Mouse (Mus musculus) CH12.LX (cell line): ENCODE measurements around the gene Nme3. TPM values are rescaled to one million over a fixed set of nuclear protein-coding genes. Genes with fewer than 3 reads are reported as not detected.

Source experiments
- DNase-seq: peaks from one replicate; pipeline ENCODE4 v3.0.0-alpha.2; 2013; ENCODE audit errors: extremely low read depth
- H3K27ac ChIP-seq: 2 replicates; pipeline ENCODE4 v1.5.1; 2012; ENCODE audit warnings: low read depth, mild to moderate bottlenecking, control low read depth, moderate library complexity; ENCODE audit not compliant: insufficient read depth
- H3K27me3 ChIP-seq: replicated peaks from 2 replicates; pipeline ENCODE3; 2012; ENCODE audit warnings: inconsistent platforms
- H3K36me3 ChIP-seq, 2 experiments: replicated peaks in 1 of 2; 2 replicates each; pipeline versions ENCODE3 to v1.6.1; 2012; ENCODE audit warnings: inconsistent platforms in 1 of 2, low read length in 1 of 2, mild to moderate bottlenecking in 1 of 2, mixed read lengths in 1 of 2, moderate library complexity in 1 of 2; ENCODE audit not compliant: control insufficient read depth in 1 of 2, insufficient read depth in 1 of 2
- H3K4me1 ChIP-seq, 2 experiments: 2 replicates each; pipeline ENCODE4 v1.6.1; 2012; ENCODE audit warnings: inconsistent platforms in 1 of 2, moderate library complexity in 1 of 2; ENCODE audit not compliant: insufficient read depth in 2 of 2, control insufficient read depth in 1 of 2
- H3K4me2 ChIP-seq: 2 replicates; pipeline ENCODE4 v1.6.1; 2012; ENCODE audit warnings: low read depth, mild to moderate bottlenecking, control low read depth; ENCODE audit not compliant: poor library complexity, insufficient read depth, severe bottlenecking
- H3K4me3 ChIP-seq, 3 experiments: fragments of 150-350 bp in 1 of 3; sonication (generic) in 1 of 3; replicated peaks in 1 of 3; 2 replicates each; pipeline versions ENCODE3 to v1.5.1; 2011 to 2012; ENCODE audit warnings: low read depth in 2 of 3, low read length in 2 of 3, mild to moderate bottlenecking in 2 of 3, moderate library complexity in 2 of 3, control low read depth in 1 of 3, improper control_type of control experiment in 1 of 3, inconsistent platforms in 1 of 3, mixed read lengths in 1 of 3; ENCODE audit not compliant: poor library complexity in 1 of 3
- H3K79me2 ChIP-seq: replicated peaks from 2 replicates; pipeline ENCODE4 v1.6.1; 2012; ENCODE audit warnings: mild to moderate bottlenecking, moderate library complexity; ENCODE audit not compliant: control insufficient read depth, poor library complexity, insufficient read depth, severe bottlenecking; ENCODE audit errors: extremely low read depth
- H3K9ac ChIP-seq: 2 replicates; pipeline ENCODE4 v1.6.1; 2012; ENCODE audit warnings: low read depth, mild to moderate bottlenecking, control low read depth, moderate library complexity; ENCODE audit not compliant: insufficient read depth
- H3K9me3 ChIP-seq: replicated peaks from 2 replicates; pipeline ENCODE3; 2012; ENCODE audit warnings: low read length, inconsistent platforms, mixed read lengths
- CHD1 ChIP-seq: IDR thresholded peaks from 2 replicates; pipeline ENCODE4 v1.6.1; 2012; ENCODE audit warnings: low read depth, low read length, improper control_type of control experiment, inconsistent platforms
- E2F4 ChIP-seq: IDR thresholded peaks from 2 replicates; pipeline ENCODE4 v1.6.1; 2011; ENCODE audit warnings: low read depth, low read length, improper control_type of control experiment; ENCODE audit not compliant: insufficient replicate concordance
- ETS1 ChIP-seq: conservative IDR thresholded peaks from 2 replicates; pipeline ENCODE4 v1.6.1; 2012; ENCODE audit warnings: low read depth, mild to moderate bottlenecking, inconsistent platforms, low read length, improper control_type of control experiment, moderate library complexity
- IRF4 ChIP-seq: IDR thresholded peaks from 2 replicates; pipeline ENCODE4 v1.6.1; 2014; ENCODE audit warnings: low read depth, mild to moderate bottlenecking, inconsistent platforms, low read length, improper control_type of control experiment
- JUN ChIP-seq: IDR thresholded peaks from 2 replicates; pipeline ENCODE4 v1.6.1; 2011; ENCODE audit warnings: low read depth, mild to moderate bottlenecking, low read length, improper control_type of control experiment, moderate library complexity; ENCODE audit not compliant: insufficient read depth
- KAT2A ChIP-seq: IDR thresholded peaks from 2 replicates; pipeline ENCODE4 v1.6.1; 2012; ENCODE audit warnings: low read length, improper control_type of control experiment, inconsistent platforms; ENCODE audit not compliant: insufficient replicate concordance
- MAFK ChIP-seq: IDR thresholded peaks from 2 replicates; pipeline ENCODE4 v1.6.1; 2011; ENCODE audit warnings: low read length, improper control_type of control experiment; ENCODE audit not compliant: insufficient replicate concordance
- MAZ ChIP-seq: IDR thresholded peaks from 2 replicates; pipeline ENCODE4 v1.6.1; 2012; ENCODE audit warnings: low read depth, mild to moderate bottlenecking, inconsistent platforms, low read length, improper control_type of control experiment, moderate library complexity
- MXI1 ChIP-seq: IDR thresholded peaks from 2 replicates; pipeline ENCODE4 v1.6.1; 2011; ENCODE audit warnings: mild to moderate bottlenecking, low read depth, low read length, improper control_type of control experiment
- NELFE ChIP-seq: IDR thresholded peaks from 2 replicates; pipeline ENCODE4 v1.6.1; 2011; ENCODE audit warnings: low read depth, low read length, improper control_type of control experiment
- NRF1 ChIP-seq: IDR thresholded peaks from 2 replicates; pipeline ENCODE4 v1.6.1; 2014; ENCODE audit warnings: low read depth, mild to moderate bottlenecking, inconsistent platforms, low read length, improper control_type of control experiment, moderate library complexity
- PAX5 ChIP-seq: IDR thresholded peaks from 2 replicates; pipeline ENCODE4 v1.6.1; 2012; ENCODE audit warnings: low read length, inconsistent platforms, mixed read lengths
- POLR2A ChIP-seq: IDR thresholded peaks from 2 replicates; pipeline ENCODE4 v1.6.1; 2011; ENCODE audit warnings: low read depth, mild to moderate bottlenecking, improper control_type of control experiment, low read length
- RAD21 ChIP-seq: IDR thresholded peaks from 2 replicates; pipeline ENCODE4 v1.6.1; 2011; ENCODE audit warnings: low read depth, mild to moderate bottlenecking, low read length, improper control_type of control experiment, moderate library complexity
- RCOR1 ChIP-seq: conservative IDR thresholded peaks from 2 replicates; pipeline ENCODE4 v1.6.1; 2012; ENCODE audit warnings: low read depth, mild to moderate bottlenecking, inconsistent platforms, low read length, improper control_type of control experiment
- SIN3A ChIP-seq: IDR thresholded peaks from 2 replicates; pipeline ENCODE4 v1.6.1; 2012; ENCODE audit warnings: low read length, improper control_type of control experiment, inconsistent platforms
- TBP ChIP-seq: conservative IDR thresholded peaks from 2 replicates; pipeline ENCODE4 v1.6.1; 2011; ENCODE audit warnings: low read depth, low read length, improper control_type of control experiment
- TCF12 ChIP-seq: IDR thresholded peaks from 2 replicates; pipeline ENCODE4 v1.6.1; 2014; ENCODE audit warnings: low read depth, mild to moderate bottlenecking, inconsistent platforms, low read length, improper control_type of control experiment
- USF1 ChIP-seq: IDR thresholded peaks from 2 replicates; pipeline ENCODE4 v1.6.1; 2014; ENCODE audit warnings: low read depth, mild to moderate bottlenecking, inconsistent platforms, low read length, improper control_type of control experiment
- ZC3H11A ChIP-seq: IDR thresholded peaks from 2 replicates; pipeline ENCODE4 v1.6.1; 2012; ENCODE audit warnings: low read depth, mild to moderate bottlenecking, inconsistent platforms, low read length, improper control_type of control experiment
- ZNF384 ChIP-seq: IDR thresholded peaks from 2 replicates; pipeline ENCODE4 v1.6.1; 2012; ENCODE audit warnings: low read depth, low read length, improper control_type of control experiment, inconsistent platforms
- dilution Hi-C: fragments of 300-500 bp; cut with MboI; formaldehyde crosslinking; loops from 2 replicates; pipeline ENCODE4 v1.14.3; 2020; ENCODE audit warnings: low sequenced_read_pairs; ENCODE audit not compliant: extremely low pct_unique_long_range_greater_than_20kb, extremely low pct_ligation_motif_present
- in situ Hi-C: fragments of 300-500 bp; cut with MboI; formaldehyde crosslinking; loops from 3 replicates; pipeline ENCODE4 v1.14.3; 2019; ENCODE audit warnings: low sequenced_read_pairs, low pct_ligation_motif_present, low pct_unique_long_range_greater_than_20kb, mixed read lengths
- polyA plus RNA-seq: library from polyadenylated mRNA; unstranded; fragments of >175 nt; gene quantifications from 2 replicates; pipeline ENCODE4 v1.2.1, GENCODE M21; 2012; ENCODE audit warnings: low read depth; ENCODE audit not compliant: insufficient read length
- total RNA-seq, 2 experiments: library from RNA; depleted of rRNA; stranded (reverse); fragments of 300-350 nt in 1 of 2; fragments of >200 nt in 1 of 2; gene quantifications; 2 replicates each; pipeline ENCODE4 v1.2.3; 2012 to 2014

Gene Nme3
- total and polyA plus RNA-seq, 3 experiments = 11.4 to 16.7 (median 13.8) TPM

- Histone ChIP-seq H3K27me3 (no peaks in the 10 kb centered on the region), H3K4me2 (no peak overlapping the region), H3K9me3 (no peaks in the 10 kb centered on the region), H3K36me3 (peaks cover 80 to 94% of the 10 kb centered on the region in 2 experiments), H3K4me3 (no peak overlapping the region), H3K4me1 (no peaks in the 10 kb centered on the region), H3K79me2 (peaks cover 4% of the 10 kb centered on the region), H3K9ac (no peak overlapping the region), H3K27ac (no peak overlapping the region)
- dilution Hi-C loops = no loop called here
- TF ChIP-seq RCOR1 (no peak), MXI1 (no peak), ZNF384 (no peak), ETS1 (no peak), MAFK (no peak), TCF12 (no peak), NELFE (no peak), NRF1 (no peak), TBP (no peak), RAD21 (no peak), E2F4 (no peak), ZC3H11A (no peak), IRF4 (no peak), POLR2A (no peak)
- in situ Hi-C loops = no loop called here
- no peak for DNase-seq
These were observed 26.9 kb downstream of the Nme3 start for GRCm38 (mm10) chr17:24923246-24923645.

GRCm38 (mm10) chr17:24929506-24929905 is 33.2 kb downstream of the Nme3 start:
- TF ChIP-seq MAZ (no peak), ETS1 (no peak), JUN (no peak), SIN3A (no peak), USF1 (no peak), PAX5 (no peak), RCOR1 (no peak), CHD1 (no peak), KAT2A (no peak), MXI1 (no peak)
- Histone ChIP-seq H3K9me3 (no peaks in the 10 kb centered on the region), H3K4me2 (no peak overlapping the region), H3K9ac (no peak overlapping the region), H3K27ac (no peak overlapping the region), H3K27me3 (no peaks in the 10 kb centered on the region), H3K79me2 (peaks cover 59% of the 10 kb centered on the region), H3K36me3 (peaks cover 37 to 78% of the 10 kb centered on the region in 2 experiments), H3K4me1 (peaks cover 5 to 26% of the 10 kb centered on the region in 2 experiments; a peak in 3 of 4 replicates), H3K4me3 (no peak overlapping the region)
- in situ Hi-C loops = no loop called here
- DNase-seq = no peak
- dilution Hi-C loops = no loop called here
